Comparison of ENCODE assay signal across 25 mouse cellular contexts in the genomic region with DNA sequence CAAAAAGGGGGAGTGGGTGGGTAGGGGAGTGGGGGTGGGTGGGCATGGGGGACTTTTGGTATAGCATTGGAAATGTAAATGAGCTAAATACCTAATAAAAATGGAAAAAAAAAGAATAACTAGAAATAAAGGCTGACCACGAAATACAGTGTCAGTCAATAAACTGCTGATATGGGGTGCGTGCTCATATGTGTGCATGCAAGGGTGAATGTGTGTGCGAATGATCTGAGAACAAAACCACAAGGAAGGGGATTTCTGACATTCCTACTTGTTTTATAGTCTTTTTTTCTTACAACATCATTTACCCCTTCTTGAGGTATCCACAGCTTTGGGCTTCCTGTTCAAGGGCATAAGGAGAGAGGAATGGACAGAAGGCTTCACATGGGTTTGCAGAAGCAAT.
"Had no signal": no experiment of that assay in that cellular context is flagged by ENCODE, and none has a peak within 500 bp of the region (broad histone marks: within the 10 kb centered on the region; RNA-seq: fewer than 3 reads in every experiment).

No protein-coding gene starts in this region.

- H3K9ac ChIP-seq: embryonic facial prominence, embryonic 12.5 days; embryonic facial prominence, embryonic 13.5 days; embryonic facial prominence, embryonic 15.5 days; forebrain, embryonic 12.5 days; forebrain, embryonic 13.5 days; forebrain, embryonic 15.5 days; forebrain, postnatal 0 days had no signal

- H3K36me3 ChIP-seq: embryonic facial prominence, embryonic 10.5 days; embryonic facial prominence, embryonic 12.5 days; embryonic facial prominence, embryonic 13.5 days; embryonic facial prominence, embryonic 15.5 days; forebrain, embryonic 10.5 days; forebrain, embryonic 12.5 days; forebrain, embryonic 15.5 days had no signal

- DNase-seq: cerebellum, adult 9-10 months; cerebellum, adult 9-11 months; cerebellum, postnatal 10 days; cerebellum, postnatal 14 days; cerebellum, postnatal 25 days; cerebellum, postnatal 36 days; embryo, embryonic 11 days; forebrain, postnatal 0 days; gastrocnemius, adult 2 months; gastrocnemius, postnatal 10 days; gastrocnemius, postnatal 14 days; gastrocnemius, postnatal 25 days; gastrocnemius, postnatal 36 days; heart, adult 11 months; heart, adult 18-20 months; heart, adult 2 months had no signal

- H3K4me3 ChIP-seq: embryonic facial prominence, embryonic 10.5 days; embryonic facial prominence, embryonic 12.5 days; embryonic facial prominence, embryonic 13.5 days; embryonic facial prominence, embryonic 15.5 days; erythroblast, embryonic 14.5 days; forebrain, embryonic 10.5 days; forebrain, embryonic 12.5 days; forebrain, embryonic 13.5 days; forebrain, embryonic 15.5 days; gastrocnemius, adult 2 months; heart, adult 2 months had no signal

- H3K27ac ChIP-seq: embryonic facial prominence, embryonic 10.5 days; embryonic facial prominence, embryonic 12.5 days; embryonic facial prominence, embryonic 13.5 days; embryonic facial prominence, embryonic 15.5 days; forebrain, embryonic 10.5 days; forebrain, embryonic 12.5 days; forebrain, embryonic 13.5 days; forebrain, embryonic 15.5 days; gastrocnemius, adult 2 months; heart, adult 2 months had no signal

- H3K9me3 ChIP-seq: embryonic facial prominence, embryonic 10.5 days; embryonic facial prominence, embryonic 12.5 days; embryonic facial prominence, embryonic 13.5 days; embryonic facial prominence, embryonic 15.5 days; forebrain, embryonic 10.5 days; forebrain, embryonic 12.5 days; forebrain, embryonic 13.5 days; forebrain, embryonic 15.5 days had no signal

- H3K27me3 ChIP-seq: embryonic facial prominence, embryonic 12.5 days; embryonic facial prominence, embryonic 13.5 days; embryonic facial prominence, embryonic 15.5 days; forebrain, embryonic 12.5 days; forebrain, embryonic 13.5 days; forebrain, embryonic 15.5 days had no signal

- H3K4me1 ChIP-seq: embryonic facial prominence, embryonic 10.5 days; embryonic facial prominence, embryonic 12.5 days; embryonic facial prominence, embryonic 13.5 days; embryonic facial prominence, embryonic 15.5 days; forebrain, embryonic 10.5 days; forebrain, embryonic 12.5 days; forebrain, embryonic 13.5 days; forebrain, embryonic 15.5 days had no signal
